Mouse (Mus musculus): ENCODE measurements around the gene Cacng8.

- TF ChIP-seq CTCF (IDR thresholded peaks at IDR 0.05; ENCODE audit: control insufficient read depth, insufficient read depth, low read length) (no peak), POLR2A (IDR thresholded peaks at IDR 0.05; ENCODE audit: borderline replicate concordance, control insufficient read depth, low read depth, low read length) (no peak)
These were observed 30.8 kb downstream of the Cacng8 start for GRCm38 (mm10) chr7:3421297-3421696.

Measured in bone marrow, adult 2 months (tissue).